Mouse (Mus musculus) lung, adult 2 months (tissue): ENCODE data around the gene Asic5. TPM values are rescaled to one million over a fixed set of nuclear protein-coding genes. Genes with fewer than 3 reads are reported as not detected.

ENCODE experiments used
- DNase-seq: peaks from one replicate; pipeline ENCODE4 v3.0.0; 2022
- H3K4me1 ChIP-seq: fragments of 200-500 bp; 2 replicates; pipeline ENCODE4 v1.6.1; 2011; ENCODE audit warnings: low read length; ENCODE audit not compliant: control insufficient read depth, insufficient read depth
- H3K4me3 ChIP-seq: fragments of 200-500 bp; replicated peaks from 2 replicates; pipeline ENCODE3; 2011; ENCODE audit warnings: low read depth, mild to moderate bottlenecking, control low read depth, low read length; ENCODE audit errors: extremely low read depth
- CTCF ChIP-seq: fragments of 200-500 bp; IDR thresholded peaks from 2 replicates; pipeline ENCODE4 v1.5.1; 2011; ENCODE audit warnings: mild to moderate bottlenecking, low read length, control low read depth; ENCODE audit not compliant: insufficient read depth
- POLR2A ChIP-seq: fragments of 200-500 bp; IDR thresholded peaks from 2 replicates; pipeline ENCODE4 v1.6.1; 2011; ENCODE audit warnings: low read depth, mild to moderate bottlenecking, control low read depth, low read length, borderline replicate concordance; ENCODE audit errors: extremely low read depth
- WGBS: fragments of 180-500 bp; shearing (Covaris S2); methylation state at CpG from one replicate; pipeline ENCODE4 v1.1.7; 2018; 5-methylcytosine and 5-hydroxymethylcytosine counted together
- polyA plus RNA-seq: library from polyadenylated mRNA; depleted of rRNA; stranded (reverse); fragments of >200 nt; gene quantifications from 2 replicates; pipeline ENCODE4 v1.2.3, GENCODE M21; 2012; rRNA removed

The Asic5 gene
- polyA plus RNA-seq = not detected in 2 replicates

DNA sequence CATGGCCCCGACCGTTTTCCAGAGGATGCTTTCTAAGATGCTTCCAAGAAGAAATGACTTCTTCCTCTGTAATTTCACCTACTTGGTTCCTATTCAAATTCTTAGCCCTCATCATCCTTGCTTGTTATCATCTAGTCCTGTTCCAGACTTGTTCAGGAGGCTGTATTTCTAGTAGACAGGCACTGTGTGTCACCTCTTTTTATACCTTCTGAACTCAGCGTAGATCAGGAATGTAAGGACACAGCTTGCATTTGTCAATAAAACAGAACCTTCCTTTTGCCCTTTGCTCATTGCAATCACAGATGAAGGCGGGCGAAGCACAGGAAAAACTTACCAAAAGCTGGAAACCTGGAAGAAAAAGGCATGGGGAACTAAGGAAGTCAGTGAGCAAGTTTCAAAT, at the start of gene Asic5:
Gene Asic5 (plus strand): TSS at position 301 of the 400 bp plus-strand sequence.
- Histone ChIP-seq H3K4me3 (no peak within 1 kb of the TSS), H3K4me1 (no peaks in the 10 kb centered on the region)
- no peak for TF ChIP-seq CTCF
- TF ChIP-seq POLR2A = no peak

DNA sequence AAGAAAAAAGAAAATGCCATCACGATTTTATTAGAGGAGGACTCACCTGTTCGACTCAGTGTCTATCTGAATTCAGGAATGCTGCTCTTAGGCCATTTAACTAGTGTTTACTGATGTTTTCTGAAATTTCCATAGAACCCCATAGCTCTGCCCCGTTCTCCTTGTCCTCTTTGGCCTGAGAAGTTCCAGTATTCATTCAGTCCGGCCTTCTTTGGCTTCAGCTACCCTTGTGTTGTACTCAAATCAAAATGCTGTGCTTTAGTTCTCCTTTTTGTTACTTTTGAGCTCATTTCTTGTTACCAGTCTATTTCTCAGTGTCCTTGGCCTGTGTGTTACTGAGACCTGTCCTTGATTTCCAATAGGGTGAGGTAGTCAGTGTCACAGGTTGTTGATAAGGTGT, 48.7 kb upstream of the Asic5 start:
- DNase-seq = no peak
- WGBS = 74% methylated on average over 4 of the region's 4 CpGs
- H3K4me3 ChIP-seq = no peak overlapping the region
- TF ChIP-seq POLR2A (no peak), CTCF (no peak)
- H3K4me1 ChIP-seq = peaks cover 5% of the 10 kb centered on the region; the same call in 1 of the 2 replicates

More for the DNA sequence above, at the start of gene Asic5:
- 72% methylated on average over 5 of the region's 5 CpGs for WGBS
- DNase-seq = no peak

DNA sequence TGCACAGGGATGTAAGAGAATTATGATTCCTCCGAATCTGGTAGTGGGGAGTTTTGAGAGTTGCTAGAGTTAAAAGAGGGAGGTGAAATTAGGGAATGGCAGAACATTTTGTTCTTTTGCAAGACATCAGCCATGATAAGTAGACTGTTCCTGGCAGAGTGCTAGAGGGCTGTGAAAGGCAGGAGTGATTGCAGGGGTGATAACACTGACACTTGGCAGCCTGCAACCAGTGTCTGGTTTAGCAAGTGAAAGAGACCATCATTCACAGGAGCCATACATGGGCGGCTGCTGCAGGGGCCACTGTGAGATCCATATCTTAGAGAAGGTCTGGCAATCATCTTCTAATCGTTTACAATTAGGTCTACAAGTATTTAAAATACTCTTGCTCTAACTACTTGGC, 43.2 kb upstream of the Asic5 start:
- TF ChIP-seq CTCF = no peak
- TF ChIP-seq POLR2A = no peak
- DNase-seq = no peak
- WGBS = 41% methylated on average over 3 of the region's 3 CpGs

DNA sequence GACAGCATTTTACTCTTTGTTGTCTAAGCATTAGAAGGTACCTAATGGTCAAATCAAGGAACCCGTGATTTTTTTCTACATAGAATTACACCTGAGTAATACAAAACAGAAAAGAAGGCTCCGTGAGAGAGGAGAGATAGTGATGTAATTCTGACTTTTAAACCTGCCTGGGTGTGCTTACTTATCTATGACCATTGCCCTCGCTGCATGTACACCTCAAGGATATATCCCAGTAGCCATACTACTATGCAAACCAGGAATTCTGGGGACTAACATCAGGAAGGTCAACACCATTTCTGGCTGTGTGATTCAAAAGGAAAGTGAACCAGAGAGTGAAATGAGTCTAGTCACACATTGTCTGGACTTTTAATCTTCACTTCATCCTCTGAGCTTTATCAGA, 39.7 kb upstream of the Asic5 start:
- Histone ChIP-seq H3K4me1 (no peaks in the 10 kb centered on the region; the same call in 1 of the 2 replicates), H3K4me3 (no peak overlapping the region)
- no peak for DNase-seq
- TF ChIP-seq CTCF (no peak), POLR2A (no peak)
- WGBS = 94% methylated on average over 3 of the region's 3 CpGs

More for the DNA sequence above, 43.2 kb upstream of the Asic5 start:
- no peak overlapping the region for H3K4me3 ChIP-seq
- no peaks in the 10 kb centered on the region; the same call in 1 of the 2 replicates for H3K4me1 ChIP-seq

DNA sequence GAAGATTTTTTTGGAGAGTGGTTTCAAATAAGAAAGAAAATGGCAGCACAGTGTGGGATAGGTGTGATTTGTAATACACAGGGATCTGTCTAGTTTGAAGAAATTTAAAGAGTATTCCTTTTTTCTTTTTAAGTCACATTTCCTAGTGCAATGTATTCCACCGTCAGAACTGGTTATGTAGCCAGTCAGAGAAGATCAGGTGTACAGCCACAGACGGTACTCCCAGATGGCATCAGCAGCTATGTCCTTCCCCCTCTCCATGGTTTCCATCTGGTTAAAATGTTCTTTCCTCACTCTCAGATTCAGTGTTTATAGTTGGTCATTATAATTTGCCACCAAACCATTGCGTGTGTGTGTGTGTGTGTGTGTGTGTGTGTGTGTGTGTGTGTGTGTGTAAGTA, 39.0 kb upstream of the Asic5 start:
- H3K4me1 ChIP-seq = no peaks in the 10 kb centered on the region; the same call in 1 of the 2 replicates
- DNase-seq = no peak
- TF ChIP-seq CTCF (no peak), POLR2A (no peak)
- H3K4me3 ChIP-seq = no peak overlapping the region
- WGBS = 95% methylated on average over 3 of the region's 3 CpGs

DNA sequence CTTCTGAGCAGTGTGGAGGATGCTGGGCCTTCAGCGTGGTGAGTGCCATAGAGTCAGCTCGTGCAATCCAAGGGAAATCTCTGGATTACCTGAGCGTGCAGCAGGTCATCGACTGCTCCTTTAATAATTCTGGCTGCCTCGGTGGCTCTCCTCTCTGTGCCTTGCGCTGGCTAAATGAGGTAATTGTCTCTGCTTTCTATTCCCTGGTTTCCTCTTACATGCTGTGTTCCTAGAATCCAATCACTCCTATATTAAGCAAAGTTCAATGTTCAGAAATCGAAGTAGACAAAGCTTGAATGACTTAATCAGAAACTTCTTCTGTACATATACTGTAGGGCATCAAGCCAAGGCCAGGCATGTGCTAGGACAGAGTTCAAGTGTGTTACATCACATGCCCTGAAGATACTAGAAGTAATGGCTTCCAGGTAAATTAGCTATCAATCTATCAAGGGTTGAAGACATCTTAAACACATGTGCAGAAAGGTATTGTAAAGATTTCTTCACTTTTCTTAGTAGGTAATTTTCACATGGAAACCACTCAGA, 37.2 kb upstream of the Asic5 start:
- Histone ChIP-seq H3K4me1 (no peaks in the 10 kb centered on the region), H3K4me3 (no peak overlapping the region)
- no peak for DNase-seq
- 94% methylated on average over 7 of the region's 7 CpGs for WGBS
- TF ChIP-seq POLR2A (no peak), CTCF (no peak)

DNA sequence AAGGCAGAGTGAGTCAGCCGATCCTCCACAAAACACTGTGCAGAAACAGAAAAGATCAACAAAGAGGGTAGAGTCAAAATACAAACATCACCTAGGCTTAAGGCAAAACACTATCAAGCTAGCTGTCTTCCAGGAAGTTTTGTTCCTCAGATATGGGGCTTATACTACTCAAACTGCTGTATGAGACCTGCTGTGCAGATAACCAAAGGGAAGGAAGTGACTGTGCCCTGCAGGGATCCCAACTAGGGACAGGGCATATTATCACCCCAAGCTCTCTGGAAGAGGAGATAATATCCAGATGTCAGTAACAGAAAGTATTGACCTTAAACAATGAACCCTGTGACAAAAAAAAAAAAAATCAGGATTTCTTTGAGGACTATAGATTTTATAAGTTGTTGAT, 33.0 kb upstream of the Asic5 start:
- Histone ChIP-seq H3K4me1 (no peaks in the 10 kb centered on the region), H3K4me3 (no peak overlapping the region)
- 86% methylated on average over 1 of the region's 1 CpGs for WGBS
- DNase-seq = no peak
- no peak for TF ChIP-seq CTCF

DNA sequence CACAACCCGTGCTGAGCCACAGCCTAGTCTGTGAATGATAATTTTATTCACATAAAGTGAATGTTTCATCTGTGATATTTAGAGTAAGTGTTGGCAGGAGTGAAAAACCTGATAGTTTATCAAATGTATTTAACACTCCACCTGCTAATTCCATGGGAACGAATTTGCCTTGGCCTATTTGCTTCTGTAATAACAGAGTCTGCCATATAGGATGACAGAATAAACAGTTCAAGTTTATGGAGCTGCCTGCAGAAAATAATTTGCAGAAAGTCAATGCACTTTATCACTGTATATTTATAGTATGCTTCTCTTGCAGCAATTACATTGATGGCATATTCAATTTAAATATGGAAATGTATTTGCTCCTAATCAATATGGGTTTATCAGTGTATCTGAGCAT, 30.3 kb upstream of the Asic5 start:
- TF ChIP-seq CTCF (no peak), POLR2A (no peak)
- H3K4me1 ChIP-seq = no peaks in the 10 kb centered on the region
- 70% methylated on average over 2 of the region's 2 CpGs for WGBS
- DNase-seq = no peak
- H3K4me3 ChIP-seq = no peak overlapping the region

DNA sequence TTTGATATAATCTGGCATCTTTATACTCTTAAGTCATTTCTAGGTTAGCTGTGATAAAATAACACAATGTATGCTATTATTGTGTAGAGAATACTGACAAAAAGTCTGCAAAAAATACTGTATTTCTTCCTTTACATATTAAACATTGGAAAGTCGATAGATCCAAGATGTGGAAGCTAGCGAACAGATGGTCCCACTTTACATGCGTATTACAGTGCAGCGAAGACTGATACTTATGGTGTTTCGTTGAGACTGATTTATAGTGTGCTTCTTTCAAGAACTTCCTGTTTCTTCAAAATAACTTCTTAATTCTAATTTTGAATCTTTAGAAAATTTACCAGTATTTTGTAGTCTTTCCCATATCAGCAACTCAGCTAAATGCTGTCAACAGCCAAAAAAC, 24.6 kb upstream of the Asic5 start:
- DNase-seq = no peak
- no peaks in the 10 kb centered on the region for H3K4me1 ChIP-seq
- no peak overlapping the region for H3K4me3 ChIP-seq
- WGBS = 91% methylated on average over 5 of the region's 5 CpGs
- TF ChIP-seq CTCF (no peak), POLR2A (no peak)

DNA sequence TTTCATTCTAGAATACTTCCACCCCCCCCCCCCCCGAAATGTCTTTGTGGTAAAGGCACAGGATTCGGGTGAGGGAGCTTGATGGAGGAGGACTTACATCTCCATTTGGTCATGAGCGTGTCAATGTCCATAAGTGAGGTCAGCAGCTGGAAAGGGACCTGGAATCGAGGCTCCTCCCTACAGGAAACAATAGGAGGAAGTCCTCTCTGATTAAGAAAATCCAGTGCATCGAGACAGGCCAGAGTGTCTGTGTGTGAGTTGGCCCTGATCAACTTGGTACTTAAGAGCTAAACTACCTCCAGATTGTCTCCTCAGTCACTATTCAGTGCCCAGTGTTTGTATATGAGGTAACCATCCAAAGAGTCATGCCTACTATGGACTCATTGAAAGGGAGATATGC, 20.8 kb upstream of the Asic5 start:
- Histone ChIP-seq H3K4me3 (no peak overlapping the region), H3K4me1 (no peaks in the 10 kb centered on the region)
- WGBS = 52% methylated on average over 5 of the region's 5 CpGs
- DNase-seq = no peak
- TF ChIP-seq POLR2A (no peak), CTCF (no peak)
